Mouse (Mus musculus) 416B (cell line): ENCODE results near the gene Ak8.
A peak's percentile ranks its signal among the peaks of the same experiment; 100 is the strongest.

ENCODE experiments used
- DNase-seq: peaks from one replicate; pipeline ENCODE4 v3.0.0; 2011; ENCODE audit warnings: low read depth

Gene Ak8

DNA sequence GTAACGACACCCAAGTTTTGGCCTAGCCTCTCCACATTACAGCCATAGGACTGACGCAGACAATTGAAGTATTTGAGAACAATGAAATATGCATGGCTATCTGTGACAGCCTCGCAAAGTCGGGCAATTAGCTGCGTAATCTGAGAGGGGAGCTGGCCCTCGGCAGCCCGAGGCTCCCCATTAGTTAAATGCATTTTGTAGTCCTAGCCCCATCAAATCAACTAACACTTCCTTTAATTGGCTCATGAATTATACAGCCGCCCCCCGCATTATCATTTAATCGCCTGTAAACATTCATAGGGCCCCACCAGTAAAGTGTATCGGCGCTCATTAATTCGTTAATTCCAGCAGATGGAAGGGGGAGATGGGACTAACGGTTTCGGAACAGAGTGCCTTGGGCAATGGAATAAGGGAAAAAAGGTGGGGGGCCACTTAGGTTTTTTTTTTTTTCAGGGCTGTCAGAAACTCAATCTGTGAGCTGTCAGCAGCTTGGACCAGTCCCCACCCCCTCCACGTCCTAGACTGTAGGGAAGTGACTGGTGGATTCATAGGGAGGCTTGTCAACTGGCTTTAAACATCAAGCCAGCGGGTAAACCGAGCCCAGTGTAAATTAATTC is 97.6 kb downstream of the Ak8 start:
- no peak for DNase-seq

- peak; percentile 55 for DNase-seq
Observed at GRCm38 (mm10) chr2:28798390-28798789, 98.4 kb downstream of the Ak8 start.

- DNase-seq, result no peak
Observed at GRCm38 (mm10) chr2:28799575-28799974, 99.6 kb downstream of the Ak8 start.

DNA sequence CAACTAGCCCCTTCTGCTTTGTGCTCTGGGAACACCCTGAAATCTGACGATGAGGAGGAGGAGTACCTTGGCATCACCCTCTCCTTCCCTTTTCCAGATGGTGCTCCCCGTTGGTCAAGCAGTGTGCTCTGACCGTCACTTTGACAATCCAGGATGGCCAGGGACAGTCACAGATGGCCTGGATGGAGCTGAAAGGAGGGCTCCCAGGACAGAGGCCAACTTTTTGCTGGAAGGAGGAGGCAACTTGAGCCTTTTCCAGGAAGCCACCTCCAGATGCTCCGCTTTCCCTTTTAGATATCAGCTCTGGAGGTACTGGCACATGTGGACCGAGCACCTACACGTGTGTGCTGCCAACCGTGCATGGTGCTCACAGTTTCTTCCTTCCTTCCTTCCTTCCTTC is 103.4 kb downstream of the Ak8 start:
- DNase-seq, result no peak

DNA sequence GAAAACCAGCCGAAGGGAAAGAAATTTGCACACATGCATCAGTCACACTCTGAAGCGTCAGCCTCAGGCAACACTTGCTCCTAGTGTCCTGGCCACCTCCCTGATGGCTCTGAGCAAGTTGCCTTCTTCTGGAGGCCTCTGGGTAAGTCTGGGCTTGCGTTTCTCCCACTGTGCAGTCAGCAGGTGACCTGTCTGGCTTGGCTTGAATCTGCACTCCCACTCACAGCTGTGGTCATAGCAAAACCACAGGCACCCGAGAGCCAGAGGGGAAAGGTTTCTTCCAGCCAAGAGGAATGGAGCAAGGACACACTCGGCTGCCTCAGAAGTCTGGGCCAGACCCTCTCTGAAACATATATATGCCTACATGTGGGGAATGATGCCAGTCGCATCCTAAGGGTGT is 108.9 kb downstream of the Ak8 start:
- no peak for DNase-seq

DNA sequence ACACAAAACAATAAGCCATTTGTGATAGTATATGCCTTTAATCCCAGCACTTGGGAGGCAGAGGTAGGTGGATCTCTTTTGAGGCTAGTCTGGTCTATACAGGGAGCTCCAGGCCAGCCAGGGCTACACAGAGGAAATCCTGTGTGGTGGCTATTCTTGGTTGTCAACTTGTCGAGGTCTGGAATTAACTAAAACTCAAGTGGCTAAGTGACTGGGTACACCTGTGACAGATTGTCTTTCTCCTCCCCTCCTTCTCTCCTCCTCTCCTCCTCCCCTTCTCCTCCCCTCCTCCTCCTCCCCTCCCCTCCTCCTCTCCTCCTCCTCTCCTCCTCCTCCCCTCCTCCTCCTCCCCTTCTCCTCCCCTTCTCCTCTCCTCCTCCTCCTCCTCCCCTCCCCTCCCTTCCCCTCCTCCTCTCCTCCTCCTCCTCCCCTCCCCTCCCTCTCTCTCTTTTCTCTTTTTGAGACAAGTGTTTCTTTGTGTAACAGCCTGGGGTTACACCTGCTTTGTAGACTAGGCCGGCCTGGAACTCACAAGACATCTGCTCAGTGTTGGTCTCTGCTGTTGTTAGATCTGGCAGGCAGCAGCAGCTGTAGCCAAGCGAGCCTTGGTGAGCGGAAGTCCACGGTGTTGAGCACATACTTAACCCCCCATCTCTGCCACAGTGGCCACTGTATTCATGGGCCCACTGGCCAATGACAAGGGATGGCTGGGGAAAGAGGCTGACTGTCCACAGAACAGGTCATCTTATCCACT is 110.5 kb downstream of the Ak8 start:
- DNase-seq, result no peak

DNA sequence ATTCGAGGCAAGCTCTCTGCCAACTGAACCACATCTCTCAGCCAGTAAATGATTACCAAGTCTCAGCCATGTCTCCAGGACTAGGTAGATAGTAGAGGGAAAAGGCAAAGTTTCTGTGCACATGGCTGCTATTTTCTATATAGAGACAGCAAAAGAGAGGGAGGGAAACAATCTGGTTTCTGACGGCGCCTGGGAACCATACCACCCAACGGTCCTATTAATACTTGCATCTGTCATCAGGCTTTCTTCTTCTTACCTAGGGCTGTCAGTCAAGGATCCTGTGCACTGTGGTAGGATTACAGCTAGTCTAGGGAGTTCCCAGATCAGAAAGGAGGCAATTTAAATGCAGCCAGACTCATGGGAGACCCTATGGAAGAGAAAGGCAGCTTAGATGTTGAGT is 118.9 kb downstream of the Ak8 start:
- DNase-seq, result no peak

- no peak for DNase-seq
Observed at GRCm38 (mm10) chr2:28829265-28829664, 129.3 kb downstream of the Ak8 start.

GRCm38 (mm10) chr2:28836181-28836940 is 136.4 kb downstream of the Ak8 start:
- DNase-seq, result no peak

GRCm38 (mm10) chr2:28839501-28840221 is 139.7 kb downstream of the Ak8 start:
- DNase-seq, result peak; percentile 56

GRCm38 (mm10) chr2:28840222-28840951 is 140.4 kb downstream of the Ak8 start, which contains the start of the genes Gtf3c4 and Ddx31:
Gtf3c4 (minus strand) TSS chr2:28840360.
Ddx31 (plus strand) TSS chr2:28840406.
- peak; percentile 91 for DNase-seq

- no peak for DNase-seq
Observed at GRCm38 (mm10) chr2:28842042-28842441, 142.1 kb downstream of the Ak8 start.

- DNase-seq, result no peak
Observed at GRCm38 (mm10) chr2:28848879-28849278, 148.9 kb downstream of the Ak8 start.

DNA sequence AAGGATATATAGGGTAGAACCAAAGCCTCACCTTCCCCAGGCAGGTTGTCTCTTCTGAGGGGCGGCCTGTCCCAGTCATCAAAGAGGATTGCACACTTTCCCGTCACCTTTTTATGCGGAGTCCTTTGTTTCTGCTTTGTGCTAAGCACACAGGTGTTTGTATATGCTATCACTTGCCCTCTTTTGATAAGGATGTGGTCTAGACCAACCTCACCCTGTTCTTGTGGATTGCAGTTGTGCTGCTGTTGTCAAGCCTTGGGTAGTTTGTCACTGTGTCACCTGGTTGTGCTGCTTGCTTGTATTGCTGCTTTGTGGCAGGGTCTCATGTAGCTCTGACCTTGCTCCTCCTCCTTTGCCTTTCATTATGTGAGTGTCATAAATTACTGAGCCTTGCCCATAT is 152.6 kb downstream of the Ak8 start:
- no peak for DNase-seq

DNA sequence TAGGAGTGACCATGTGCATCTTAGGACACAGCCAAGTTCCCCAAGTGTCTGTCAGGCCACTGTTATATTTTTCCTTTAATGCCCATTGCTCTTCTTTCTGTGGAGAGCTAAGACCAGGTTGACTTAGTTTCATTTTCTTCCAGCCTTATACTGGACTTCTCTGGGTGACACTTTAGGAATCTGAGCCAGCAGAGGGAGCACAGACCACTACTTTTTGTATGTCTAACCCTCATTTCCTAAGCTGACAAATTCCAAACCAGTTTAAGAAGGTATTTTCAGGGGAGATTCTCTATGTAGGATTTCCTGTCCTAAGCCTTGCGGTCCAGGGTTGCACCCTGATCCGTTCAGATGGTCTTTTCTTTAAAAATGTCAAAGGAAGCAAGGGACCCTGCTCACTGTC is 155.8 kb downstream of the Ak8 start:
- peak; percentile 40 for DNase-seq

DNA sequence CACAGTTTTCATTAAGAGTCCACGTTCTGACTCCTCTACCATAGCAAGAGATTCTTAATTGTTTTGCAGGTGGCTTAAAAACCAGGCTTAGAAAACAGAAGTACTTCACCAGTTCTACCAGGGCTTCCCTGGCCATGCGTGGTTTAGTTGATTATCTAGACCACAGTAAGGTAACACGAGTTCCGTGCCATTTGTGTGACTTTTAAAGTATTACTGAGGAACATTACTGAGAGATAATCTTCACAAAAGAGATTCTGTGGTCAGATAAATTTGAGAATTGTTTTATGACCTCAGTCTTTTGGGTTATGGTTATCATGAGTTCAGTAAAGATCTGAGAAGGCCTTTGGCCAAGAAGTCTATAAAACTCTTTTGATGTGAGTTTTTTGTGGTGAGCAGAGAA is 159.3 kb downstream of the Ak8 start:
- peak; percentile 9 for DNase-seq

DNA sequence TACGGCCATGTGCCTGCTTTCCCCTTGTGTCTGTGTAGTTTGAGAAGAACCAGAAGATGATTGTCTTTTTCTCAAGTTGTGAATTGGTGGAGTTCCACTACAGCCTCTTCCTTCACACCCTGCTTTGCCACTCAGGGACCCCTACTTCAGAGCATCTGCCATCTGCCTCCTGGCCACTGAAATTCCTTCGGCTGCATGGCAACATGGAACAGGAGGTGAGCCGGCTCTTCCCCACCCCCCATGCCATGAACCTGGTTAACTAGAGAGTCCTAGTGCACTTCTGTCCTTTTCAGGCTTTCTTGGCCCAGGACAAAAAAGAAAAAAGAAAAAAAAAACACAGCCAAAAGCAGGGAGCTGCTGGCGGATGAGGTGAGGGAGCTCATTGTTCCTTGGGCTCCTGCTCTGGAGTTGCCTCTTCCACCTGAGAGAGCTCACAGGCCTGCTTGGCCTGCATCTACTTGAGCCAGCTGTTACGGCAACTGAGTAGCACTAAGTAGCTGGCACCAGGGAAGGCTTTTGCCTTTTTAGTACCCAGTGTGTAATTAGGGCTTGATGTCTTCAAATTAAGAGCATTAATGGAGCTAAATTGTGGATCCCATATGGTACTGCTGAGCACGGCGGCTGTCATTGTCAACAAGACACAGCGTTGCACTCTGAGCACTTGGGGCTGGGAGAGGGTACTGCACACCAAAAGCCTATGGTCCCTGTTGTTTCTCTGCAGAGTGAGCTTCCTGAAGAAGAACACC is 160.9 kb downstream of the Ak8 start:
- DNase-seq, result no peak
